Mouse (Mus musculus) cortical plate, adult 2 months (tissue): ENCODE data around the gene Cfap97d1. TPM values are rescaled to one million over a fixed set of nuclear protein-coding genes. Genes with fewer than 3 reads are reported as not detected.

Source experiments
- H3K27ac ChIP-seq: fragments of 200-500 bp; 2 replicates; pipeline ENCODE4 v1.5.1; 2012; ENCODE audit warnings: low read length, control low read depth, inconsistent platforms; ENCODE audit not compliant: insufficient read depth
- H3K4me1 ChIP-seq: fragments of 200-500 bp; 2 replicates; pipeline ENCODE4 v1.6.1; 2011; ENCODE audit warnings: low read length; ENCODE audit not compliant: control insufficient read depth, insufficient read depth
- H3K4me3 ChIP-seq: fragments of 200-500 bp; 2 replicates; pipeline ENCODE4 v1.5.1; 2011; ENCODE audit warnings: mild to moderate bottlenecking, low read length, control low read depth; ENCODE audit not compliant: insufficient read depth
- CTCF ChIP-seq: fragments of 200-500 bp; IDR thresholded peaks from 2 replicates; pipeline ENCODE4 v1.5.1; 2011; ENCODE audit warnings: mild to moderate bottlenecking, control low read depth, low read length; ENCODE audit not compliant: insufficient read depth; ENCODE audit errors: extremely low read depth
- POLR2A ChIP-seq: fragments of 200-500 bp; IDR thresholded peaks from 2 replicates; pipeline ENCODE4 v1.6.1; 2011; ENCODE audit warnings: mild to moderate bottlenecking, low read length, control low read depth; ENCODE audit not compliant: insufficient read depth; ENCODE audit errors: extremely low read depth
- polyA plus RNA-seq: library from polyadenylated mRNA; depleted of rRNA; stranded (reverse); fragments of >200 nt; gene quantifications from 2 replicates; pipeline ENCODE4 v1.2.3, GENCODE M21; 2012

Cfap97d1 gene
- polyA plus RNA-seq, 1 experiment = not detected

DNA sequence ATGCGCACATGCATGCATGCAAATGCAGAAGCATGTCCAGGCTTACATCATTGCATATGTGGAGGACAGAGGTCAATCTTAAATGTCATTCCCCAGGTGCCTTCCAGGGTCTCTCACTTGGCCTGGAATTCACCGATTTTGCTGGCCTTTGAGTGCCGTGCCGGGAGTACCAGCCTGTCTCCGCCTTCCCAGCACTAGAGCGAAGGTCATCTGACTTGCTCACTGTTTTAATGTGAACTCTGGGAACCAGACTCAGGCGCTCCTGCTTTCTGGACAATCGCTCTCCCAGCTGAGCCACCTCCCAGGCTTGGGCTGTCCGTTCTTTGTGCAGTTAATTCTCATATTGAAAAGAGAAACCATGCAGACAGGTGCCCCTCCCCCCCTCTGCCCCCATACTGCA is 22.2 kb downstream of the Cfap97d1 start:
- Histone ChIP-seq H3K4me1 (peaks cover 2% of the 10 kb centered on the region; the same call in 1 of the 2 replicates), H3K4me3 (no peak overlapping the region), H3K27ac (no peak overlapping the region)
- TF ChIP-seq POLR2A (no peak), CTCF (no peak)

DNA sequence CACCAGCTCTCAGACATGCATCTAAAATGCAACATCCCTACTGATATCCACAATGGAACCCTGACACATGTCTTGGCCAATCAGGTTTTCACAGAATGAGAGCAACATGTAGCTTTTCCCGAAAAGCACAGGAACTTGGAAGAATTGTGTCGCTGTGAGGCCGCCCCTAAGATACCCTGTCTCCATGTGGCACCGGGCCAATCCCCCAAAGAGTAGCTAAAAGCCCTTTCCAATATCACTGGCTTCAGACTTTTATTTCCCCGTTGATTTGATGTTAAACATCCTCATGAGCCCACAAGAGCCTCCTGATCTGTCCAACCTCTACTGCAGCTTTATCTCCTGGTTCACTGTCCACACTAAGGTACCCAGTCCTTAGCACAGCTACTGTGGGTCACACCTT is 22.6 kb downstream of the Cfap97d1 start:
- Histone ChIP-seq H3K4me3 (no peak overlapping the region), H3K4me1 (peaks cover 2% of the 10 kb centered on the region; the same call in 1 of the 2 replicates), H3K27ac (no peak overlapping the region)
- TF ChIP-seq POLR2A (no peak), CTCF (no peak)

DNA sequence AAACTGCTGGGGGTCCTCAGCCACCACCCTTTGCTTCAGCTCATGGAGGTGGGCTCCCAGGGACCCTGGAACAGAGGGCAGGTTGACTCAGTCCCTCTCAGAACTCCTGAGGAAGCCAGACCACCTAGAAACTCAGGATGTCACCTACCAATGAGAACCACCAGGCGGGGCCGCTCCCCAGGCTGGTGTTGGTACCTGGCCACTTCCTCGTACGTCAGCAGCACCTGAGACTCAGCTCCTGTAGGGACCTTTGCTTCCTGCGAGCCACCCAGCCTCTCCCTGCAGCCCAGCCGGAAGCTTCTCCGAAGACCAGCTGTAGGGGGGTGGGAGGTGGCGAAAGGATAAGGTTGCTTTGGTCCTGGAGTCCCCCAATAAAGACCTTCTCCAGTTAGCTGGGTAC is 24.3 kb downstream of the Cfap97d1 start:
- TF ChIP-seq POLR2A = no peak
- TF ChIP-seq CTCF = no peak
- H3K4me3 ChIP-seq = no peak overlapping the region
- no peak overlapping the region for H3K27ac ChIP-seq
- peaks cover 2% of the 10 kb centered on the region; the same call in 1 of the 2 replicates for H3K4me1 ChIP-seq

DNA sequence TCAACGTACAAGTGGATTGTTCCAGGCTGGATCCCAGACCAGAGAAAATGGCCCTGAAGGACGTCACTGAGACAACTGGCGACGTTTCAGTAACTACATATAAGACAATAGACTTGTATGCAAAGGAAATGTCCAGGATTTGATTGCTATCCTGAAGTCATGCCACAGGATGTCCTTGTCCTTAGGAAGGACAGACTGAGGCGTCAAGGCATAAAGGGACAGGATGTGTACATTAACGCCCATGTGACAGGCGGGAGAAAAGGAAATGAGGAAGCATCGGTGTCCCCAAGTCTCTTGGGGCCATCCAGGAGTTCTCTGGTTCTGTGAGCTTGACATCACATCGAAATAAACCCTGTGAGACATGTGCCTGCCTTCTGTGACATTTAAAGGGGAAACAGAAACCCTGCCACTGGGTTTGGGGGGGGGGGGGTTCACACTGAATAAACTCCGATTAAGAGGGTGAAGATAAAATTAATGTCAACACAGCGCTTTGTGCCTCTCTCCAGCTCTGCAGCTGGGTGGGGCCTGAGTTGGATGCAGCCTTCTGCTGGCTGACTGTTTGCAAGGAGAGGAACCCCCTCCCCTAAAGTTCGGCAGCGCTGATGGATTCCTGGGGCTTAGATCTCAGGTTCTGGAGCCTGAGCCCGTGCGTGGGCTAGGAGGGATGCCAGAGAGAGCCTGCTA is 25.0 kb downstream of the Cfap97d1 start:
- Histone ChIP-seq H3K4me3 (no peak overlapping the region), H3K27ac (no peak overlapping the region), H3K4me1 (peaks cover 2% of the 10 kb centered on the region; the same call in 1 of the 2 replicates)
- no peak for TF ChIP-seq POLR2A
- TF ChIP-seq CTCF = no peak

DNA sequence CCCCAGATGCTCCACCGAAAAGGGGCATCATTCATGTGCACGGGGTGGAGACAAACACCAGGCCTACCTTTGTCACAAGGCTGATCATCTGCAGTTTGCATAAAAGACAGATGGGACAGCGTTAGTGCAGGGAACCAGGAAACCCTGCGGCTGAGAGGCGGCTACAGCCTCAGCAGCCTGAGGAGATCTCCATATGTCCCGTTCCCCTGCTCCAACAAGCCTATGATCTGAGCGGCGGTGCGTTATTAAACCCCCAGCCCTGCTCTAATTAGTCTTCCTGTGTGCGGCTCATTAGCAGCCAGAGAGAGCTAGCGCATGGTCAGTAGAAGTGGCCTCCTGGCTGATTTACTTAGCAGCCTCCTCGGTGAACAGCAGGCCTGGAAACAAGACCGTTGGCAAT is 26.1 kb downstream of the Cfap97d1 start:
- Histone ChIP-seq H3K4me3 (no peak overlapping the region), H3K27ac (no peak overlapping the region), H3K4me1 (peaks cover 2% of the 10 kb centered on the region; the same call in 1 of the 2 replicates)
- TF ChIP-seq CTCF = no peak
- no peak for TF ChIP-seq POLR2A

- no peak for TF ChIP-seq POLR2A
- no peak for TF ChIP-seq CTCF
- no peak overlapping the region for H3K4me3 ChIP-seq
- H3K4me1 ChIP-seq = peaks cover 2% of the 10 kb centered on the region; the same call in 1 of the 2 replicates
- H3K27ac ChIP-seq = no peak overlapping the region
Measured at GRCm38 (mm10) chr11:102011510-102011909, 27.4 kb downstream of the Cfap97d1 start.

GRCm38 (mm10) chr11:102013201-102013600 is 29.1 kb downstream of the Cfap97d1 start:
- Histone ChIP-seq H3K4me3 (no peak overlapping the region), H3K27ac (no peak overlapping the region), H3K4me1 (peaks cover 2% of the 10 kb centered on the region; the same call in 1 of the 2 replicates)
- TF ChIP-seq CTCF (no peak), POLR2A (no peak)

DNA sequence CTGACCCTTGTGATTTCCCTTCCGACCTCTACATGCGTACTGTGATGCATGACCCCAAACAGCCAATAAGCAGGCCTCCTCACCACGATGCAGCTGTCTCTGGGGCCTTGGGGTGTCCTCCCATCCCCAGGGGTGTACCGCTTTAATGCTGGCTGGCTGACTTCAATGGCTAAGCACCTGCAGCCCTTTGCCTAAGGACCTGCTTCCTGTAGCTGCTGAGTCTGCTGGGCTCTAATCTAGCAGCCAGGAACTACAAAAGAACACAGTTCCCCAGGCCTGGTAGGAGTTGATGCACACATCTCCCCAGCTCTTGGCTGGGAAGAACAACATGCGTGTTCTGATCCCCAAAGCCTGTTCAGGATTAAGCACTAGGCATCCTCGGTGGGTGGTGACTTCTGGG is 31.4 kb downstream of the Cfap97d1 start:
- Histone ChIP-seq H3K27ac (no peak overlapping the region), H3K4me1 (0 out of 2 replicates have a peak, but pooled peaks cover 2% of the 10 kb centered on the region), H3K4me3 (no peak overlapping the region)
- TF ChIP-seq POLR2A (no peak), CTCF (no peak)

GRCm38 (mm10) chr11:102016136-102016535 is 32.1 kb downstream of the Cfap97d1 start:
- Histone ChIP-seq H3K27ac (no peak overlapping the region), H3K4me3 (no peak overlapping the region), H3K4me1 (no peaks in the 10 kb centered on the region)
- TF ChIP-seq POLR2A = no peak
- TF ChIP-seq CTCF = no peak

DNA sequence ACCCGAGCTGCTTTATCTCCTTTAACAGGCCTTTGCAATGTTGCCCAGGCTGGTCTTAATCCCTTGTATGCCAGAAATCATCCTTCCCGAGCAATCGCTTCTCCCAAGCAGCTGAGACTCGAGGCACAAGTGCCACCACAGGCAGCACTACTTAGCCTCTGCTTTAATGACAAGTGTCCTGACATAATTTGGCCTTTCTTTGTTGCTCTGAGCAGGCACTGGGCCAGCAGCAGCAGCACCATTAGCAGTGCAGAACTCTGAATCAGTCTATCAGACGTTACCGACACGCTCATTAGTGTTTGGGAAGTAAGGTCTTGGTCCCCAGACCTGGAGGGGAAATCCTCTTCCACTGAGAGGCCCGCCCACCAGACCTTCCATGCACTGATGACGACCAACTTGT is 35.7 kb downstream of the Cfap97d1 start:
- H3K4me1 ChIP-seq = peaks cover 4% of the 10 kb centered on the region
- no peak overlapping the region for H3K4me3 ChIP-seq
- no peak overlapping the region for H3K27ac ChIP-seq
- TF ChIP-seq CTCF (no peak), POLR2A (no peak)
